Mouse (Mus musculus) olfactory bulb, adult 2 months (tissue): ENCODE results near the gene Ifrd2.
"Not testable (repeated sequence)": the region's sequence is repeated elsewhere in the genome, so short reads cannot be mapped to it uniquely, and the experiment has no call there.

Experiments used
- CTCF ChIP-seq: fragments of 200-500 bp; IDR thresholded peaks from 2 replicates; pipeline ENCODE4 v1.5.1; 2012; ENCODE audit warnings: low read depth, mild to moderate bottlenecking, low read length, moderate library complexity; ENCODE audit not compliant: insufficient read depth
- POLR2A ChIP-seq: fragments of 200-500 bp; IDR thresholded peaks from 2 replicates; pipeline ENCODE4 v1.6.1; 2012; ENCODE audit warnings: mild to moderate bottlenecking, low read depth, low read length, moderate library complexity; ENCODE audit not compliant: insufficient read depth

DNA sequence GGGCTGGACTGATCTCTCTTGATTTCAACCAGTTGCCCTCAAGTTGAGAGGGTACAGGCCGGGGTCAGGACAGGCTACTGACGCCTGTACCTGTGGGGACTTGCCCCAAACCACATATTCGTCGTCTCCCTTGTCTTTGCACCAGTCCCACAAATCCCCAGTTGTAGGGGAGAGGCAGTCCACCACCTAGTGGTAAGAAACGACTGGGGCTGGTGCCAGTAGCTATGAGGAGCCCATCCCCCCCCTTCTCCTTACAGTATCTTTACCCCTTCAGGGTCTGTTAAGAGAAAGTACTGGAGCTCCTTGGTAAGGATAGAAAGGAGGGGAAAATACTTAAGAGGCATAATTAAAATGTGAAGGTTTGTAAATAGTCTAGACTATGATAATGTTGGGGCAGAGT, 21.9 kb upstream of the Ifrd2 start:
- not testable (repeated sequence) for TF ChIP-seq CTCF, POLR2A
